Mouse (Mus musculus): ENCODE data around the gene Tspan10. TPM values are rescaled to one million over a fixed set of nuclear protein-coding genes. Genes with fewer than 3 reads are reported as not detected.
"Not testable (repeated sequence)": the region's sequence is repeated elsewhere in the genome, so short reads cannot be mapped to it uniquely, and the experiment has no call there.

Tspan10 gene
- polyA plus RNA-seq (2015; fragmentation: Nextera tagmentation; extraction: Ambion mirVana), result not detected in 2 replicates

GRCm38 (mm10) chr11:120442344-120442743 is at the start of gene Tspan10:
TSS of gene Tspan10 (plus strand) at chr11:120442644.
- ATAC-seq, result no peak
- Histone ChIP-seq H3K4me3 (ENCODE audit: low read length) (no peak within 1 kb of the TSS), H3K9me3 (ENCODE audit: control insufficient read depth, low read length) (no peaks in the 10 kb centered on the region), H3K9ac (ENCODE audit: low read depth, low read length) (no peak within 1 kb of the TSS), H3K4me2 (ENCODE audit: low read depth, low read length) (no peak within 1 kb of the TSS), H3K4me1 (ENCODE audit: control insufficient read depth, insufficient read depth, low read length) (no peaks in the 10 kb centered on the region), H3K27ac (ENCODE audit: low read length) (no peak within 1 kb of the TSS), H3K27me3 (replicated peaks; ENCODE audit: control insufficient read depth, insufficient read depth, low read length) (no peaks in the 10 kb centered on the region), H3K36me3 (ENCODE audit: control insufficient read depth, insufficient read depth, low read length) (no peaks in the 10 kb centered on the region)
- WGBS, result 93% methylated on average over 3 of the region's 3 CpGs

- ATAC-seq, result no peak
- H3K36me3 ChIP-seq (ENCODE audit: control insufficient read depth, insufficient read depth, low read length), result peaks cover 15% of the 10 kb centered on the region; the same call in 1 of the 2 replicates
- H3K4me3 ChIP-seq (ENCODE audit: low read length), result no peak overlapping the region
- no peaks in the 10 kb centered on the region for H3K4me1 ChIP-seq (ENCODE audit: control insufficient read depth, insufficient read depth, low read length)
- H3K27me3 ChIP-seq (replicated peaks; ENCODE audit: control insufficient read depth, insufficient read depth, low read length), result no peaks in the 10 kb centered on the region
- H3K9me3 ChIP-seq (ENCODE audit: control insufficient read depth, low read length), result no peaks in the 10 kb centered on the region
- H3K27ac ChIP-seq (ENCODE audit: low read length), result no peak overlapping the region
- H3K9ac ChIP-seq (ENCODE audit: low read depth, low read length), result no peak overlapping the region
- 79% methylated on average over 4 of the region's 4 CpGs for WGBS
- no peak overlapping the region for H3K4me2 ChIP-seq (ENCODE audit: low read depth, low read length)
These were observed 46.8 kb upstream of the Tspan10 start for GRCm38 (mm10) chr11:120395661-120396060.

GRCm38 (mm10) chr11:120397602-120398001 is 44.8 kb upstream of the Tspan10 start:
- Histone ChIP-seq H3K9ac (ENCODE audit: low read depth, low read length) (no peak overlapping the region), H3K27me3 (replicated peaks; ENCODE audit: control insufficient read depth, insufficient read depth, low read length) (no peaks in the 10 kb centered on the region), H3K9me3 (ENCODE audit: control insufficient read depth, low read length) (no peaks in the 10 kb centered on the region), H3K36me3 (ENCODE audit: control insufficient read depth, insufficient read depth, low read length) (peaks cover 15% of the 10 kb centered on the region; the same call in 1 of the 2 replicates), H3K4me3 (ENCODE audit: low read length) (no peak overlapping the region), H3K4me1 (ENCODE audit: control insufficient read depth, insufficient read depth, low read length) (no peaks in the 10 kb centered on the region), H3K4me2 (ENCODE audit: low read depth, low read length) (no peak overlapping the region), H3K27ac (ENCODE audit: low read length) (no peak overlapping the region)
- 84% methylated on average over 2 of the region's 2 CpGs for WGBS
- ATAC-seq, result no peak

- WGBS, result 98% methylated on average over 2 of the region's 2 CpGs
- ATAC-seq, result no peak
- H3K4me3 ChIP-seq (ENCODE audit: low read length), result no peak overlapping the region
These were observed 43.1 kb upstream of the Tspan10 start for GRCm38 (mm10) chr11:120399319-120399718.

GRCm38 (mm10) chr11:120404814-120405213 is 37.6 kb upstream of the Tspan10 start:
- Histone ChIP-seq H3K27me3 (replicated peaks; ENCODE audit: control insufficient read depth, insufficient read depth, low read length) (no peaks in the 10 kb centered on the region), H3K36me3 (ENCODE audit: control insufficient read depth, insufficient read depth, low read length) (0 out of 2 replicates have a peak, but pooled peaks cover 16% of the 10 kb centered on the region), H3K27ac (ENCODE audit: low read length) (no peak overlapping the region), H3K4me2 (ENCODE audit: low read depth, low read length) (no peak overlapping the region), H3K4me3 (ENCODE audit: low read length) (no peak overlapping the region), H3K4me1 (ENCODE audit: control insufficient read depth, insufficient read depth, low read length) (no peaks in the 10 kb centered on the region), H3K9ac (ENCODE audit: low read depth, low read length) (no peak overlapping the region), H3K9me3 (ENCODE audit: control insufficient read depth, low read length) (no peaks in the 10 kb centered on the region)
- 96% methylated on average over 1 of the region's 1 CpGs for WGBS
- no peak for ATAC-seq

More at GRCm38 (mm10) chr11:120399319-120399718, 43.1 kb upstream of the Tspan10 start:
- H3K4me2 ChIP-seq (ENCODE audit: low read depth, low read length), result no peak overlapping the region
- no peaks in the 10 kb centered on the region for H3K9me3 ChIP-seq (ENCODE audit: control insufficient read depth, low read length)
- no peak overlapping the region for H3K9ac ChIP-seq (ENCODE audit: low read depth, low read length)
- H3K27ac ChIP-seq (ENCODE audit: low read length), result no peak overlapping the region
- H3K4me1 ChIP-seq (ENCODE audit: control insufficient read depth, insufficient read depth, low read length), result no peaks in the 10 kb centered on the region
- H3K27me3 ChIP-seq (replicated peaks; ENCODE audit: control insufficient read depth, insufficient read depth, low read length), result no peaks in the 10 kb centered on the region
- 0 out of 2 replicates have a peak, but pooled peaks cover 18% of the 10 kb centered on the region for H3K36me3 ChIP-seq (ENCODE audit: control insufficient read depth, insufficient read depth, low read length)

- Histone ChIP-seq H3K9ac (ENCODE audit: low read depth, low read length) (no peak overlapping the region), H3K4me3 (ENCODE audit: low read length) (no peak overlapping the region), H3K4me1 (ENCODE audit: control insufficient read depth, insufficient read depth, low read length) (no peaks in the 10 kb centered on the region), H3K4me2 (ENCODE audit: low read depth, low read length) (no peak overlapping the region), H3K27ac (ENCODE audit: low read length) (no peak overlapping the region), H3K27me3 (replicated peaks; ENCODE audit: control insufficient read depth, insufficient read depth, low read length) (no peaks in the 10 kb centered on the region), H3K36me3 (ENCODE audit: control insufficient read depth, insufficient read depth, low read length) (0 out of 2 replicates have a peak, but pooled peaks cover 8% of the 10 kb centered on the region), H3K9me3 (ENCODE audit: control insufficient read depth, low read length) (no peaks in the 10 kb centered on the region)
- ATAC-seq, result no peak
- 92% methylated on average over 3 of the region's 3 CpGs for WGBS
These were observed 36.6 kb upstream of the Tspan10 start for GRCm38 (mm10) chr11:120405867-120406266.

- Histone ChIP-seq H3K36me3 (ENCODE audit: control insufficient read depth, insufficient read depth, low read length) (0 out of 2 replicates have a peak, but pooled peaks cover 8% of the 10 kb centered on the region), H3K9me3 (ENCODE audit: control insufficient read depth, low read length) (no peaks in the 10 kb centered on the region), H3K27ac (ENCODE audit: low read length) (no peak overlapping the region), H3K4me3 (ENCODE audit: low read length) (no peak overlapping the region), H3K4me2 (ENCODE audit: low read depth, low read length) (no peak overlapping the region), H3K27me3 (replicated peaks; ENCODE audit: control insufficient read depth, insufficient read depth, low read length) (no peaks in the 10 kb centered on the region), H3K4me1 (ENCODE audit: control insufficient read depth, insufficient read depth, low read length) (no peaks in the 10 kb centered on the region), H3K9ac (ENCODE audit: low read depth, low read length) (no peak overlapping the region)
- no peak for ATAC-seq
- 80% methylated on average over 1 of the region's 1 CpGs for WGBS
These were observed 36.0 kb upstream of the Tspan10 start for GRCm38 (mm10) chr11:120406445-120406844.

- not testable (repeated sequence) for H3K4me1 ChIP-seq (ENCODE audit: control insufficient read depth, insufficient read depth, low read length); H3K4me3 ChIP-seq (ENCODE audit: low read length); H3K9ac ChIP-seq (ENCODE audit: low read depth, low read length); H3K9me3 ChIP-seq (ENCODE audit: control insufficient read depth, low read length); H3K4me2 ChIP-seq (ENCODE audit: low read depth, low read length); ATAC-seq; H3K27me3 ChIP-seq (replicated peaks; ENCODE audit: control insufficient read depth, insufficient read depth, low read length); H3K27ac ChIP-seq (ENCODE audit: low read length)
- H3K36me3 ChIP-seq (ENCODE audit: control insufficient read depth, insufficient read depth, low read length), result peaks cover 12% of the 10 kb centered on the region
- WGBS, result 90% methylated on average over 7 of the region's 10 CpGs
These were observed 28.8 kb upstream of the Tspan10 start for GRCm38 (mm10) chr11:120413621-120414020.

GRCm38 (mm10) chr11:120417852-120418251 is 24.6 kb upstream of the Tspan10 start:
- Histone ChIP-seq H3K27me3 (replicated peaks; ENCODE audit: control insufficient read depth, insufficient read depth, low read length) (no peaks in the 10 kb centered on the region), H3K4me3 (ENCODE audit: low read length) (no peak overlapping the region), H3K9ac (ENCODE audit: low read depth, low read length) (no peak overlapping the region), H3K36me3 (ENCODE audit: control insufficient read depth, insufficient read depth, low read length) (peaks cover 20% of the 10 kb centered on the region), H3K4me2 (ENCODE audit: low read depth, low read length) (no peak overlapping the region), H3K4me1 (ENCODE audit: control insufficient read depth, insufficient read depth, low read length) (no peaks in the 10 kb centered on the region), H3K9me3 (ENCODE audit: control insufficient read depth, low read length) (no peaks in the 10 kb centered on the region), H3K27ac (ENCODE audit: low read length) (no peak overlapping the region)
- ATAC-seq, result no peak
- WGBS, result 89% methylated on average over 7 of the region's 7 CpGs

- WGBS, result 95% methylated on average over 1 of the region's 1 CpGs
- H3K9ac ChIP-seq (ENCODE audit: low read depth, low read length), result no peak overlapping the region
- no peak overlapping the region for H3K4me3 ChIP-seq (ENCODE audit: low read length)
- no peaks in the 10 kb centered on the region for H3K9me3 ChIP-seq (ENCODE audit: control insufficient read depth, low read length)
- H3K36me3 ChIP-seq (ENCODE audit: control insufficient read depth, insufficient read depth, low read length), result peaks cover 17% of the 10 kb centered on the region
- no peaks in the 10 kb centered on the region for H3K27me3 ChIP-seq (replicated peaks; ENCODE audit: control insufficient read depth, insufficient read depth, low read length)
- H3K4me1 ChIP-seq (ENCODE audit: control insufficient read depth, insufficient read depth, low read length), result no peaks in the 10 kb centered on the region
- ATAC-seq, result no peak
- H3K27ac ChIP-seq (ENCODE audit: low read length), result no peak overlapping the region
- H3K4me2 ChIP-seq (ENCODE audit: low read depth, low read length), result no peak overlapping the region
These were observed 23.9 kb upstream of the Tspan10 start for GRCm38 (mm10) chr11:120418592-120418991.

Measured in intestine, embryonic 16.5 days (tissue).